Comparison of ENCODE assay signal across 8 mouse cellular contexts in the genomic region with DNA sequence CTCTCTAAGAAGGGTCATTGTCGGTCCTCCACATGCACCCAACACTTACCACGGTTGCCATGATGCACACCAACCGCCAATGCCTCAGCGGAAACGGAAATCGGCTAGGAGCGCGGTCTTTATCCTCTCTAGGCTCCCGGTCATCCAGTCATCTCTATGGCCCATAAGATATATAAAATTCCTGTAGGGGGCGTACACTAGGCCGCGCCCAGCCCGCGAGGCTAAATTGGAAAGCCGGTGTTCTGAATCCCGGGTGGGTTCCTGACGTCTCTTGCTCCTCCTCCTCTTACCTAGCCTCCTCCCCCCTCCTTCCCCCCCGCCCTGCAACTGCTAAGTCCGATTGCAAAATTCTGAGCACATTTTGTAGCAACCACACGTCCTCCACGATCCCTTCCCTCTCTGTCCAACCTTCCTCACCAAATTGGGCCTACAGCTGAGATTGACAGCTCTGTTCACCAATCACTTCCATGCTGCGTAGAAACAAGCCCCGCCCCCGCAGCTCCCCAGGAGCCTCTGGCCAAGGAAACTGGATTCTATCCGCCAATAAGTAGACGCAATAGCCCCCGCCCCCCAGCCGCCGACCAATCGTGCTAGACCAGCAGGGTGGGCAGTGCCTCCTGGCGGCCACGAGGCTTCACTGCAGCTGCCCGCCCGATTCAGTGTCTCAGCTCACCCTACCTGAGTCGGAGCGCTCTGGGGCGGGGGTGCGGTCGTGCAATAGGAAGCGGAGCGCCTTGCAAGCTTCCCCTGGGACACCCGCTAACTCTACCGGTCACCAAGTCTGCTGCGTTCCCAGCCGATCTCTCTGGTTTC. TPM values are rescaled to one million over a fixed set of nuclear protein-coding genes. Genes with fewer than 3 reads are reported as not detected.
DNase-seq lines count a peak whose midpoint lies in the region; ATAC-seq lines count a peak whose summit lies in the region.

A gene (plus strand): TSS at position 642 of the 813 bp plus-strand sequence.

- peak; percentile 98 for ATAC-seq in forebrain, embryonic 14.5 days
- ATAC-seq in neural tube, embryonic 15.5 days (ENCODE audit: low FRiP score) = peak; percentile 97

- H3K9ac ChIP-seq in forebrain, embryonic 14.5 days (ENCODE audit: low read length) = peak within 1 kb of the TSS; percentile 83
- peak within 1 kb of the TSS; percentile 86 for H3K9ac ChIP-seq in neural tube, embryonic 15.5 days (replicated peaks)

- peak within 1 kb of the TSS; percentile 77 for H3K4me3 ChIP-seq in forebrain, embryonic 14.5 days (ENCODE audit: low read depth, low read length)
- peak within 1 kb of the TSS; percentile 84 for H3K4me3 ChIP-seq in neural tube, embryonic 15.5 days (replicated peaks)

- H3K4me1 ChIP-seq in forebrain, embryonic 14.5 days (ENCODE audit: control insufficient read depth, insufficient read depth, low read length) = peaks cover 18% of the 10 kb centered on the region
- H3K4me1 ChIP-seq in neural tube, embryonic 15.5 days = peaks cover 48% of the 10 kb centered on the region

- under 1% methylated on average over 45 of the region's 45 CpGs for WGBS in forebrain, embryonic 14.5 days
- under 1% methylated on average over 45 of the region's 45 CpGs for WGBS in neural tube, embryonic 15.5 days

- intact Hi-C loops in heart, postnatal 14 days (cut with DNase I) = loop anchor here (2.0 kb wide), 1 partner anchor 28 kb away; no protein-coding TSS in a partner anchor

- H3K36me3 ChIP-seq in forebrain, embryonic 14.5 days (ENCODE audit: control insufficient read depth, insufficient read depth, low read length) = peaks cover 28% of the 10 kb centered on the region
- peaks cover 24% of the 10 kb centered on the region; the same call in 1 of the 2 replicates for H3K36me3 ChIP-seq in neural tube, embryonic 15.5 days

- peak within 1 kb of the TSS; percentile 90 for H3K4me2 ChIP-seq in forebrain, embryonic 14.5 days (ENCODE audit: low read length)
- H3K4me2 ChIP-seq in neural tube, embryonic 15.5 days = peak within 1 kb of the TSS; percentile 98

- H3K9me3 ChIP-seq in forebrain, embryonic 14.5 days (replicated peaks; ENCODE audit: control insufficient read depth, low read length) = no peaks in the 10 kb centered on the region
- no peaks in the 10 kb centered on the region for H3K9me3 ChIP-seq in neural tube, embryonic 15.5 days (replicated peaks)

- peak; percentile 100 for DNase-seq in ES-CJ7 (ENCODE audit: low read depth, low spot score)
- peak; percentile 100 for DNase-seq in cerebellum, adult 11 months
- peak; percentile 100 for DNase-seq in forebrain, embryonic 14.5 days (ENCODE audit: low spot score)
- DNase-seq in heart, postnatal 14 days = peak; percentile 100
- DNase-seq in layer of hippocampus, adult 11-12 months (ENCODE audit: low spot score) = peak; percentile 100
- peak; percentile 100 for DNase-seq in lung, adult 18-20 months
- DNase-seq in testis, postnatal 14 days (ENCODE audit: low spot score) = peak; percentile 100

- peak within 1 kb of the TSS; percentile 87 for H3K27ac ChIP-seq in forebrain, embryonic 14.5 days (ENCODE audit: low read depth, low read length)
- H3K27ac ChIP-seq in neural tube, embryonic 15.5 days (replicated peaks) = peak within 1 kb of the TSS; percentile 89

- no peaks in the 10 kb centered on the region for H3K27me3 ChIP-seq in forebrain, embryonic 14.5 days (replicated peaks; ENCODE audit: control insufficient read depth, insufficient read depth, low read length)
- no peaks in the 10 kb centered on the region for H3K27me3 ChIP-seq in neural tube, embryonic 15.5 days (replicated peaks)

RNA-seq across cellular contexts. Expression of the gene that starts here (rescaled TPM):
- 13.4 and 15.5 TPM in 2 replicates for polyA plus RNA-seq in forebrain, embryonic 14.5 days (2014; fragmentation: Nextera tagmentation; extraction: Ambion mirVana)
- 10 to 100 TPM; 86.1 to 90.2 TPM for total RNA-seq in heart, postnatal 14 days (2021)
- polyA plus RNA-seq in neural tube, embryonic 15.5 days (2015; fragmentation: Nextera tagmentation; extraction: Ambion mirVana) = 21.7 and 24.0 TPM in 2 replicates

Comparison
In these comparisons a context has a peak if more than half of its experiments do, and no peak if none do; other contexts are left out.
1. Peak in every context shown above with its lines: DNase-seq, ATAC-seq, H3K4me3 ChIP-seq and H3K27ac ChIP-seq.